Mouse (Mus musculus) erythroblast, embryonic 14.5 days (primary cell): ENCODE results near the gene Map1lc3a.

Experiments
- GATA1 ChIP-seq: IDR thresholded peaks from 2 replicates; pipeline ENCODE4 v1.6.1; 2012; ENCODE audit warnings: low read length, inconsistent platforms, mixed read lengths
- TAL1 ChIP-seq: IDR thresholded peaks from 3 replicates; pipeline ENCODE4 v1.6.1; 2012; ENCODE audit warnings: low read length, inconsistent platforms, mixed read lengths

DNA sequence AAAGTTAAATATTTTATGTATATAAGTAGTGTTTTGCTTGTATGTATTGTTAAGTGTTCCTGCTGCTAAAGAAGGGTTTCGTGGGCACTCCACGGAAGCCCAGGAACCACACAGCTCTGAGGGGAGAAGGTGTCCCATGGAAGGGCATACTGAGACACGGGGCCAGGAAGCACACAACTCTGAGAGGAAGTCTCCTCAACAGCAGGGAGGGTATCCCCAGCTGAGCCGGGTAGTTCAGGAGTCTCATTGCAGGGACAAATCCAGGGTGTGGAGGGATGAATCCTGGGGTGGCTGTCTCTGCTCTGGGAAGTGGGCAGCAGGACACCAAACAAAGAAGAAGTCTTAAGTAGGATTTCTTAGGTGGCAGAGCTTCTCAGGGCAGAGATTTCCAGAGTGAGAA is 38.8 kb upstream of the Map1lc3a start:
- TF ChIP-seq TAL1 (no peak), GATA1 (no peak)
